Mouse (Mus musculus) midbrain, postnatal 0 days (tissue): Measurements from ENCODE around the gene Pnpla5. TPM values are rescaled to one million over a fixed set of nuclear protein-coding genes. Genes with fewer than 3 reads are reported as not detected.

ENCODE experiments used
- ATAC-seq: fragments of 200-750 bp; cut with Nextera tagmentation; 2 replicates; pipeline ENCODE4 v1.8.0; 2017; ENCODE audit warnings: moderate number of reproducible peaks, mild to moderate bottlenecking, moderate TSS enrichment, moderate library complexity; ENCODE audit not compliant: low FRiP score
- DNase-seq: peaks from one replicate; pipeline ENCODE4 v3.0.0-alpha.2; 2015; ENCODE audit warnings: low spot score
- H3K27ac ChIP-seq: fragments of 300-500 bp; sonication (generic); 2 replicates; pipeline ENCODE4 v1.5.1; 2014; ENCODE audit warnings: low read depth, mild to moderate bottlenecking, low read length, mixed read lengths
- H3K27me3 ChIP-seq: fragments of 300-500 bp; sonication (generic); 2 replicates; pipeline ENCODE4 v1.6.1; 2014; ENCODE audit warnings: low read length, control low read depth, mixed read lengths; ENCODE audit not compliant: insufficient read depth
- H3K36me3 ChIP-seq: fragments of 300-500 bp; sonication (generic); 2 replicates; pipeline ENCODE4 v1.6.1; 2014; ENCODE audit warnings: low read length, control low read depth, mixed read lengths; ENCODE audit not compliant: insufficient read depth
- H3K4me1 ChIP-seq: fragments of 300-500 bp; sonication (generic); 2 replicates; pipeline ENCODE4 v1.6.1; 2014; ENCODE audit warnings: mild to moderate bottlenecking, control low read depth, antibody characterized with exemption, low read length, mixed read lengths; ENCODE audit not compliant: insufficient read depth
- H3K4me2 ChIP-seq: fragments of 300-500 bp; sonication (generic); 2 replicates; pipeline ENCODE4 v1.6.1; 2014; ENCODE audit warnings: low read depth, mild to moderate bottlenecking, low read length, mixed read lengths; ENCODE audit not compliant: poor library complexity, severe bottlenecking
- H3K4me3 ChIP-seq: fragments of 300-500 bp; sonication (generic); 2 replicates; pipeline ENCODE4 v1.5.1; 2014; ENCODE audit warnings: low read depth, mild to moderate bottlenecking, low read length, moderate library complexity
- H3K9ac ChIP-seq: fragments of 300-500 bp; sonication (generic); replicated peaks from 2 replicates; pipeline ENCODE4 v1.6.1; 2014; ENCODE audit warnings: mild to moderate bottlenecking, low read length, moderate library complexity, mixed read lengths; ENCODE audit not compliant: poor library complexity, severe bottlenecking
- H3K9me3 ChIP-seq: fragments of 300-500 bp; sonication (generic); 2 replicates; pipeline ENCODE4 v1.6.1; 2016; ENCODE audit warnings: low read length, control low read depth
- CTCF ChIP-seq: IDR thresholded peaks from 2 replicates; pipeline ENCODE4 v1.5.1; 2016; ENCODE audit warnings: antibody characterized with exemption, mild to moderate bottlenecking
- WGBS: fragments of 180-500 bp; shearing (Covaris S2); extraction: QIAGEN DNeasy Blood & Tissue Kit; methylation state at CpG from one replicate; pipeline ENCODE4 v1.1.7; 2014; 5-methylcytosine and 5-hydroxymethylcytosine counted together
- polyA plus RNA-seq: library from polyadenylated mRNA; unstranded; fragments of >200 nt; fragmentation: Nextera tagmentation; extraction: Ambion mirVana; gene quantifications from 2 replicates; pipeline ENCODE4 v1.2.1, GENCODE M21; 2015
- total RNA-seq: library from RNA; depleted of rRNA; stranded (reverse); fragments of >200 nt; gene quantifications from 2 replicates; pipeline ENCODE4 v1.2.3, GENCODE M21; 2014; rRNA removed

Gene Pnpla5
- total RNA-seq (not detected in 2 replicates), polyA plus RNA-seq (not detected in 2 replicates)

DNA sequence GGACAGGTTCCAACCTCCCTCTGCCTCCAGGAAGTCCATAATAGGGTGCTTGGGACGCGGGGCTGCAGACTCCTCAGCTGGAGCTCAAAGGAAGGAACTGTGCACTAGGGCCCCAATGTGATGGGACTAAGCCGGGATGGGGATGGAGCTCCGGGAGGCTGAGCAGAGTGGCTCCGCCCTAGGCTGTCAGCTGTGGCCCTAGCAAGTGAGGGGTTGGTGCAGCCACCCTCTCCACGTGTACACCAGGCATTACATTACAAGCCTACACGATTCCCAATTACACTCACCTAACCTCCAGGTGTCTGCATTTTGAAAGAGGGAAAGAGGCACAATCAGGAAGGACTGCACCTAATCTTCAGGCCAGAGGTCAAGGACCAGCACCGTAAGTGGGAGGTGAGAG lies at the start of gene Pnpla5:
Gene Pnpla5, minus strand, starts transcription at position 101 of the 400 bp plus-strand sequence.
- no peak for TF ChIP-seq CTCF
- Histone ChIP-seq H3K4me3 (no peak within 1 kb of the TSS), H3K4me2 (no peak within 1 kb of the TSS), H3K27ac (no peak within 1 kb of the TSS), H3K9me3 (no peaks in the 10 kb centered on the region), H3K4me1 (no peaks in the 10 kb centered on the region), H3K36me3 (no peaks in the 10 kb centered on the region), H3K9ac (no peak within 1 kb of the TSS), H3K27me3 (no peaks in the 10 kb centered on the region; the same call in 1 of the 2 replicates)
- no peak for ATAC-seq
- no peak for DNase-seq
- WGBS, result 68% methylated on average over 8 of the region's 8 CpGs

- Histone ChIP-seq H3K9me3 (no peaks in the 10 kb centered on the region), H3K9ac (no peak overlapping the region), H3K36me3 (peaks cover 9% of the 10 kb centered on the region; the same call in 1 of the 2 replicates), H3K27me3 (no peaks in the 10 kb centered on the region), H3K4me1 (0 out of 2 replicates have a peak, but pooled peaks cover 4% of the 10 kb centered on the region), H3K4me3 (no peak overlapping the region), H3K27ac (no peak overlapping the region), H3K4me2 (no peak overlapping the region)
- DNase-seq (no peak), ATAC-seq (no peak)
- TF ChIP-seq CTCF, result no peak
- WGBS, result 85% methylated on average over 7 of the region's 7 CpGs
These were observed 48.2 kb upstream of the Pnpla5 start for GRCm38 (mm10) chr15:84171166-84171565.

DNA sequence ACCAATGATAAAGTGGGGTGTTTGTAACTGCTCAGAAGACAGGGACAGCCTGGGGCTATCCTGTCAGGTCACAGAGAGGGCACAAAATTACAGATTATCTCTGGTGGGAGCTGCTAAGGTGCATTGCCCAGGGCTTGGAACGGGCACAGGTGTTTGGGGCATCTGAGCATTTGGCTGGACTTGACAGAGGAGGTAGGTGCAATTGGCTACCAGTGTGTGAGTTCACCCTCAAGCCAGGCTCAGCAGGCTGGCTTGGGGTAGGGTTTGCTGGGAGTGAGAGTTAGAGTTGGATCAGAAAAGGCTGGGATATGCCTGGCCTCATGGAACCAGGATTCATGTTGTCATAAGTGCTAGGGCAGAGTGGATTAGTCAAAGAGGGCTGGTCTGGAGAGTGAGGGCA lies 46.5 kb upstream of the Pnpla5 start:
- H3K9ac ChIP-seq, result no peak overlapping the region
- no peak overlapping the region for H3K4me3 ChIP-seq
- DNase-seq, result no peak
- peak overlapping the region; percentile 73 for H3K4me2 ChIP-seq
- H3K36me3 ChIP-seq, result peaks cover 3% of the 10 kb centered on the region; the same call in 1 of the 2 replicates
- H3K9me3 ChIP-seq, result no peaks in the 10 kb centered on the region
- 70% methylated on average over 1 of the region's 1 CpGs for WGBS
- no peaks in the 10 kb centered on the region for H3K27me3 ChIP-seq
- no peak overlapping the region for H3K27ac ChIP-seq
- no peak for TF ChIP-seq CTCF
- no peak for ATAC-seq
- 0 out of 2 replicates have a peak, but pooled peaks cover 4% of the 10 kb centered on the region for H3K4me1 ChIP-seq

DNA sequence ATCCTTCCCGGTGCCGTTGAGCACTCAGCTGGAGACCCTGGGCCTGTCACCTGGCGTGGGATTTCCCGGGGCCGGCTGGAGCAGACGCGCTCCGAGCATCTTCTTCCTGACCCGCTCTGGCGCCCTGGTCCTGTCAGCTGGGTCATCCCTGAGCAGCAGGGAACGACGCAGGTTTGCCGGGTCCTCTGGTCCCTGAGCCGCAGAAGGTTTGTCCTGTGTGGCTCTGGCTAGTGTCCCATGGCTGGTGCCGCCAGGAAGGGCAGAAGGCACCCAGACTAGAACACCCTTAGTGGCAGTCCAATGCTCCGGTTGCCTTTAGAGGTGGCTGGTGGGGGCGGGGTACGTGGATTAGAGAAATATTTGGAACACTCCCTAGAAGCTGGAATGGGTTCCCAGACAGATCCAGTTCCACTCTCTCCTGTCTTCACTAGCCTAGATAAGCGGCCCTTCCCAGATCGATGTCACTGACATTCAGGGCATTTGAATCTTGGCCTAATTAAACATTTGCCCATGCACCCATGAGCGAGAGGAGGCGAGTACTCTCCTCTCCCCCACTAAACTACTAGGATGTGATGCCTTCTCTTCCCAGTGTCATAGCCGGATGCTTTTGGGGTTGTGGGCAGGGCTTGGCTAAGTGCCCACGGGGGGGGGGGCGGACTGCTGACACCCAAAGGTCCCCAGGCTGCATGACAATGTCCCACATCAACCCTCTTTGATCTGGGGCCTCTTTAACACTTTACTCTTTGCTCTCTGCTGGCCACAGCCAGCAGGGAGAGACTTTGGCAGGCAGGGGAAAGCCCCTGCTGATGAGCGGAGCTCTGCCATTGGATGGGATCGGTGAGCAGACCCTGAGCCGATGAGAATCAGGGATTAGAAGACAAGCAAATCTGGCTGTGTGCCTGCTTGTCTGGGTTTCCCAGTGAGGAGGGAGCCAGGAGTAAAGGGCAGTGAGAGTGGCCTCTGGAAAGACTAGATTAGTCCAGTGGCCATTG lies 45.5 kb upstream of the Pnpla5 start:
- Histone ChIP-seq H3K4me2 (peak overlapping the region; percentile 73), H3K9ac (peak overlapping the region; percentile 75), H3K27me3 (no peaks in the 10 kb centered on the region), H3K36me3 (no peaks in the 10 kb centered on the region), H3K27ac (peak overlapping the region; percentile 77), H3K4me1 (0 out of 2 replicates have a peak, but pooled peaks cover 4% of the 10 kb centered on the region), H3K9me3 (no peaks in the 10 kb centered on the region), H3K4me3 (peak overlapping the region; percentile 58)
- ATAC-seq (peak; percentile 58), DNase-seq (peak; percentile 94)
- TF ChIP-seq CTCF, result peak; percentile 28
- WGBS, result 1% methylated on average over 28 of the region's 28 CpGs

- peak within 1 kb of the TSS; percentile 58 for H3K4me3 ChIP-seq
- H3K4me2 ChIP-seq, result peak within 1 kb of the TSS; percentile 73
- 0 out of 2 replicates have a peak, but pooled peaks cover 4% of the 10 kb centered on the region for H3K4me1 ChIP-seq
- no peaks in the 10 kb centered on the region for H3K36me3 ChIP-seq
- peak; percentile 60 for TF ChIP-seq CTCF
- no peaks in the 10 kb centered on the region for H3K9me3 ChIP-seq
- peak within 1 kb of the TSS; percentile 75 for H3K9ac ChIP-seq
- no peaks in the 10 kb centered on the region for H3K27me3 ChIP-seq
- WGBS, result 0% methylated on average over 28 of the region's 28 CpGs
- ATAC-seq (peak; percentile 96), DNase-seq (peak; percentile 98)
- peak within 1 kb of the TSS; percentile 77 for H3K27ac ChIP-seq
These were observed 44.6 kb upstream of the Pnpla5 start, which contains the start of gene Pnpla3 for GRCm38 (mm10) chr15:84167600-84167999. TSS of gene Pnpla3 (plus strand) at chr15:84167837.
